Mouse (Mus musculus) neutrophil, adult 5-6 weeks (primary cell): ENCODE measurements around the gene Nars2. TPM values are rescaled to one million over a fixed set of nuclear protein-coding genes. Genes with fewer than 3 reads are reported as not detected.

Experiments
- ATAC-seq: fragments of 151-379, 151-347 bp; 2 replicates; pipeline ENCODE4 v1.8.0; 2017; ENCODE audit warnings: mild to moderate bottlenecking, moderate TSS enrichment; ENCODE audit not compliant: insufficient number of reproducible peaks, poor library complexity, low FRiP score, severe bottlenecking; ENCODE audit errors: extremely low read depth
- total RNA-seq: library from RNA; stranded (forward); fragments of 200-1000 nt; gene quantifications from 2 replicates; pipeline ENCODE4 v1.2.3, GENCODE M21; 2017

Gene Nars2
- total RNA-seq, 1 experiment from 2014 or later = 9.0 TPM

GRCm38 (mm10) chr7:97041868-97042449 is 90.7 kb downstream of the Nars2 start:
- no peak for ATAC-seq

- ATAC-seq = no peak
These were observed 91.7 kb downstream of the Nars2 start for GRCm38 (mm10) chr7:97042981-97043380.

- ATAC-seq = no peak
These were observed 109.7 kb downstream of the Nars2 start for GRCm38 (mm10) chr7:97060966-97061365.

GRCm38 (mm10) chr7:97071512-97071911 is 120.2 kb downstream of the Nars2 start:
- ATAC-seq = no peak

GRCm38 (mm10) chr7:97072061-97072460 is 120.8 kb downstream of the Nars2 start:
- no peak for ATAC-seq

- ATAC-seq = 0 out of 2 replicates have a peak, but pooled peaks have one; percentile 27
These were observed 123.7 kb downstream of the Nars2 start for GRCm38 (mm10) chr7:97074974-97075373.

GRCm38 (mm10) chr7:97076977-97077376 is 125.7 kb downstream of the Nars2 start:
- ATAC-seq = no peak

- no peak for ATAC-seq
These were observed 127.4 kb downstream of the Nars2 start for GRCm38 (mm10) chr7:97078685-97079084.

- no peak for ATAC-seq
These were observed 127.8 kb downstream of the Nars2 start for GRCm38 (mm10) chr7:97079145-97079544.

- ATAC-seq = no peak
These were observed 128.5 kb downstream of the Nars2 start for GRCm38 (mm10) chr7:97079651-97080365.

GRCm38 (mm10) chr7:97080621-97081241 is 129.4 kb downstream of the Nars2 start:
- no peak for ATAC-seq

GRCm38 (mm10) chr7:97081242-97081958 is 130.1 kb downstream of the Nars2 start, which contains the start of gene Gab2:
Gene Gab2 (plus strand): TSS chr7:97081586.
- ATAC-seq = peak; percentile 22; the same call in 1 of the 2 replicates

- no peak for ATAC-seq
These were observed 130.6 kb downstream of the Nars2 start for GRCm38 (mm10) chr7:97081959-97082218.

- ATAC-seq = peak; percentile 61
These were observed 131.2 kb downstream of the Nars2 start for GRCm38 (mm10) chr7:97082219-97083101.

- ATAC-seq = no peak
These were observed 132.3 kb downstream of the Nars2 start for GRCm38 (mm10) chr7:97083579-97083978.

GRCm38 (mm10) chr7:97084181-97084580 is 132.9 kb downstream of the Nars2 start:
- no peak for ATAC-seq

GRCm38 (mm10) chr7:97085291-97085690 is 134.0 kb downstream of the Nars2 start:
- ATAC-seq = no peak

GRCm38 (mm10) chr7:97094241-97094640 is 142.9 kb downstream of the Nars2 start:
- peak; percentile 71; the same call in 1 of the 2 replicates for ATAC-seq

- no peak for ATAC-seq
These were observed 156.8 kb downstream of the Nars2 start for GRCm38 (mm10) chr7:97108119-97108518.
